8 mouse cellular contexts compared by ENCODE assay signal in the genomic region with DNA sequence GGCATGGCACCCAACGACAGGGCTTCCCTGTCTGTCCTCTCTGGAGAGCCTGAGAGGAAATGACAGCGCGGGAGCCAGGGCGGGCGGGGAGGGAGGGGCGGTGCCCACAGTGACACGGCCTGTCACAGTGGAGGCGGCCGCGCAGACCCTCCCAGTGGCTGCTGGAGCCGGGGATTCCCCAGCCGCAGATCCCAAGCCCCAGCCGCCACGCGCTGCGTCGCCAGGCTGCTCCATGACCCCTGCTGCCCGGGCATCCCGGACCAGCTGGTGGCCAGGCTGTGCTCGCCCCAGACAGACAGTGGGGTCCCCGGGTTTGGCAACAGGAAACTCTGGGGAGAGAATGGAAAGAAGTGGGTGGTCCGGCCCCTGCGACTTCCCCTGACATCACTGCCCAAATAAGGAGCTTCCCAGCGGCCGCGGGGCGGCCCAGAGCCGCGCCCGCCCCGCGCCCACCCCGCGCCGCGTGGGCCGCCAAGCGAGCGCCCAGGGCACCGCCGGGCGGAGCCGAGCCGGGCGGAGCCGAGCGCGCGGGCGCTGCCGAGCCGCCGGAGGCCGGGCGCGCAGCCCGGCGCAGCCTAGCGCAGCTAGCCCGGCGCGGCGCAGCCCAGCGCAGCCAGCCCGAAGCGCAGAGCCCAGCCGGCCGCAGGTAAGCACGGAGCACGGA. TPM values are rescaled to one million over a fixed set of nuclear protein-coding genes. Genes with fewer than 3 reads are reported as not detected.
DNase-seq lines count a peak whose midpoint lies in the region; ATAC-seq and TF ChIP-seq lines count a peak whose summit lies in the region.

No protein-coding gene starts in this region.

- H3K36me3 ChIP-seq in intestine, postnatal 0 days (ENCODE audit: control insufficient read depth, insufficient read depth): no peaks in the 10 kb centered on the region
- no peaks in the 10 kb centered on the region for H3K36me3 ChIP-seq in midbrain, embryonic 10.5 days

- no peaks in the 10 kb centered on the region for H3K9me3 ChIP-seq in intestine, postnatal 0 days (ENCODE audit: control insufficient read depth)
- no peaks in the 10 kb centered on the region for H3K9me3 ChIP-seq in midbrain, embryonic 10.5 days (replicated peaks)

- peak overlapping the region; percentile 87 for H3K4me2 ChIP-seq in intestine, postnatal 0 days (replicated peaks; ENCODE audit: low read depth)

- ATAC-seq in intestine, postnatal 0 days: peak; percentile 56; the same call in 1 of the 2 replicates

- intact Hi-C loops in left cerebral cortex, postnatal 4 days (cut with DNase I): loop anchor here (10.0 kb wide), 1 partner anchor 88 kb away; no protein-coding TSS in a partner anchor

- peak; percentile 69 to 86 for DNase-seq in adrenal gland, adult (ENCODE audit: inconsistent age in 2 of 2, low spot score in 1 of 2)
- DNase-seq in embryo, embryonic 10 days (ENCODE audit: low spot score): peak; percentile 39
- peak; percentile 71 to 74 for DNase-seq in heart, adult 18-20 months
- DNase-seq in left cerebral cortex, postnatal 4 days: peak; percentile 56
- DNase-seq in midbrain, embryonic 10.5 days (ENCODE audit: low spot score): peak; percentile 64
- peak; percentile 53 for DNase-seq in right cerebral cortex, postnatal 4 days
- no peak for DNase-seq in adipocyte (ENCODE audit: low spot score)

- H3K27me3 ChIP-seq in intestine, postnatal 0 days (replicated peaks; ENCODE audit: control insufficient read depth, insufficient read depth, low read length): peaks cover 29% of the 10 kb centered on the region
- H3K27me3 ChIP-seq in midbrain, embryonic 10.5 days (ENCODE audit: low read depth, poor library complexity, severe bottlenecking): peaks cover 92% of the 10 kb centered on the region

- no peak overlapping the region for H3K27ac ChIP-seq in intestine, postnatal 0 days (ENCODE audit: low read depth, low read length)
- no peak overlapping the region for H3K27ac ChIP-seq in midbrain, embryonic 10.5 days (replicated peaks)

- under 1% methylated on average over 62 of the region's 70 CpGs for WGBS in intestine, postnatal 0 days
- 5% methylated on average over 70 of the region's 70 CpGs for WGBS in midbrain, embryonic 10.5 days

- no peak overlapping the region for H3K9ac ChIP-seq in intestine, postnatal 0 days (ENCODE audit: low read depth, low read length)

- peak overlapping the region; percentile 41 for H3K4me3 ChIP-seq in intestine, postnatal 0 days (ENCODE audit: low read depth, low read length)
- H3K4me3 ChIP-seq in midbrain, embryonic 10.5 days: peak overlapping the region; percentile 64

- no peak for TF ChIP-seq CTCF in intestine, postnatal 0 days (IDR thresholded peaks at IDR 0.05; ENCODE audit: low read depth)

- H3K4me1 ChIP-seq in intestine, postnatal 0 days (replicated peaks; ENCODE audit: control insufficient read depth, insufficient read depth, low read length): no peaks in the 10 kb centered on the region
- H3K4me1 ChIP-seq in midbrain, embryonic 10.5 days: peaks cover 14% of the 10 kb centered on the region

RNA-seq across cellular contexts. Expression of gene AL607142.1, which starts 32.3 kb away (rescaled TPM):
- not detected for total RNA-seq in heart, adult 18-20 months (2021)
- polyA plus RNA-seq in intestine, postnatal 0 days (2015; fragmentation: Nextera tagmentation; extraction: Ambion mirVana): not detected in 2 replicates
- total RNA-seq in left cerebral cortex, postnatal 4 days (2021): not detected
- polyA plus RNA-seq in midbrain, embryonic 10.5 days (2016; fragmentation: Nextera tagmentation; extraction: Ambion mirVana): not detected in 2 replicates
